Mouse (Mus musculus) heart, embryonic 16.5 days (tissue): ENCODE results near the gene Patz1. TPM values are rescaled to one million over a fixed set of nuclear protein-coding genes. Genes with fewer than 3 reads are reported as not detected.

Experiments used
- ATAC-seq: fragments of 200-750 bp; cut with Nextera tagmentation; replicated peaks from 2 replicates; pipeline ENCODE4 v1.8.0; 2017; ENCODE audit warnings: moderate number of reproducible peaks; ENCODE audit not compliant: insufficient read depth, low FRiP score; ENCODE audit errors: extremely low read depth
- H3K27ac ChIP-seq: fragments of 300-500 bp; sonication (generic); 2 replicates; pipeline ENCODE4 v1.5.1; 2014; ENCODE audit warnings: mild to moderate bottlenecking, low read length, control low read depth, moderate library complexity
- H3K27me3 ChIP-seq: fragments of 300-500 bp; sonication (generic); 2 replicates; pipeline ENCODE4 v1.6.1; 2014; ENCODE audit warnings: low read length, mixed read lengths; ENCODE audit not compliant: control insufficient read depth, insufficient read depth
- H3K36me3 ChIP-seq: fragments of 300-500 bp; sonication (generic); 2 replicates; pipeline ENCODE4 v1.6.1; 2014; ENCODE audit not compliant: control insufficient read depth, insufficient read depth
- H3K4me1 ChIP-seq: fragments of 300-500 bp; sonication (generic); 2 replicates; pipeline ENCODE4 v1.6.1; 2014; ENCODE audit warnings: low read length, mixed read lengths; ENCODE audit not compliant: control insufficient read depth, insufficient read depth
- H3K4me2 ChIP-seq: fragments of 300-500 bp; sonication (generic); 2 replicates; pipeline ENCODE4 v1.6.1; 2014; ENCODE audit warnings: low read depth, mild to moderate bottlenecking, control low read depth, low read length
- H3K4me3 ChIP-seq: fragments of 300-500 bp; sonication (generic); 2 replicates; pipeline ENCODE4 v1.5.1; 2014; ENCODE audit warnings: mild to moderate bottlenecking, control low read depth, low read length
- H3K9ac ChIP-seq: fragments of 300-500 bp; sonication (generic); 2 replicates; pipeline ENCODE4 v1.6.1; 2014; ENCODE audit warnings: low read length, control low read depth
- H3K9me3 ChIP-seq: fragments of 300-500 bp; sonication (generic); replicated peaks from 2 replicates; pipeline ENCODE4 v1.6.1; 2016; ENCODE audit warnings: low read length; ENCODE audit not compliant: control insufficient read depth
- whole genome bisulfite sequencing: fragments of 180-500 bp; shearing (Covaris S2); extraction: QIAGEN DNeasy Blood & Tissue Kit; methylation state at CpG from one replicate; pipeline ENCODE4 v1.1.7; 2014; 5-methylcytosine and 5-hydroxymethylcytosine counted together
- polyA plus RNA-seq: library from polyadenylated mRNA; unstranded; fragments of >200 nt; fragmentation: Nextera tagmentation; extraction: Ambion mirVana; gene quantifications from 2 replicates; pipeline ENCODE4 v1.2.1, GENCODE M21; 2015

The Patz1 gene
- polyA plus RNA-seq, 1 experiment from 2014 or later = 25.7 TPM

GRCm38 (mm10) chr11:3310789-3311585, 22.3 kb downstream of the Patz1 start:
- Histone ChIP-seq H3K9me3 (no peaks in the 10 kb centered on the region), H3K9ac (no peak overlapping the region), H3K36me3 (peaks cover 36% of the 10 kb centered on the region), H3K27ac (peak overlapping the region; percentile 2), H3K4me1 (peaks cover 3% of the 10 kb centered on the region), H3K27me3 (no peaks in the 10 kb centered on the region), H3K4me3 (no peak overlapping the region), H3K4me2 (no peak overlapping the region)
- 70% methylated on average over 10 of the region's 10 CpGs for WGBS
- peak; percentile 7; the same call in 1 of the 2 replicates for ATAC-seq

- H3K9ac ChIP-seq = no peak overlapping the region
- H3K4me2 ChIP-seq = no peak overlapping the region
- peaks cover 3% of the 10 kb centered on the region for H3K4me1 ChIP-seq
- H3K36me3 ChIP-seq = peaks cover 33% of the 10 kb centered on the region
- no peaks in the 10 kb centered on the region for H3K27me3 ChIP-seq
- WGBS = 72% methylated on average over 10 of the region's 10 CpGs
- no peak for ATAC-seq
- H3K9me3 ChIP-seq = no peaks in the 10 kb centered on the region
- H3K27ac ChIP-seq = no peak overlapping the region
- no peak overlapping the region for H3K4me3 ChIP-seq
Measured at GRCm38 (mm10) chr11:3311586-3312347, 23.1 kb downstream of the Patz1 start.

DNA sequence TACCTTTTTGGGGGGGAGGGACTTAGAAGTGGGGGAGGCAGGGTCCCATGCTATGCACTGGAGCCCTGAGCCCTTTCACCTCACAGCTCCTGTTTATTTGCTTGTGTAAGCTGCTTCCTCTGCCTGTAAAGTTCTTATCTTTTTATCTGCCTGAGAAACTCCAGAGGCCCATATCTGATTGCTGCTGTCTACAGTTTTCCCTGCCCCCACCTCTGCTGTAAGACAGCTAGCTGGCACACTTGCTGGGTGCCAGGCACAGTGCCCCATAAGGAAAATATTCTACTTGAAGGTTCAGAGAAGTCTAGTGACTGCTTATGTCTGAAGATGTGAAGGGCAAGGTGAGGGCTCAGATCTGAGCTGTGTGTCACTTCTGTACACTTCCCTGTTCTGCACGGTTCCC, 24.6 kb downstream of the Patz1 start:
- H3K4me2 ChIP-seq = no peak overlapping the region
- H3K36me3 ChIP-seq = peaks cover 21% of the 10 kb centered on the region
- no peak for ATAC-seq
- peak overlapping the region; percentile 12; the same call in 1 of the 2 replicates for H3K27ac ChIP-seq
- no peak overlapping the region for H3K9ac ChIP-seq
- no peak overlapping the region for H3K4me3 ChIP-seq
- H3K27me3 ChIP-seq = no peaks in the 10 kb centered on the region
- peaks cover 5% of the 10 kb centered on the region; the same call in 1 of the 2 replicates for H3K9me3 ChIP-seq
- H3K4me1 ChIP-seq = peaks cover 3% of the 10 kb centered on the region
- 64% methylated on average over 1 of the region's 1 CpGs for WGBS

DNA sequence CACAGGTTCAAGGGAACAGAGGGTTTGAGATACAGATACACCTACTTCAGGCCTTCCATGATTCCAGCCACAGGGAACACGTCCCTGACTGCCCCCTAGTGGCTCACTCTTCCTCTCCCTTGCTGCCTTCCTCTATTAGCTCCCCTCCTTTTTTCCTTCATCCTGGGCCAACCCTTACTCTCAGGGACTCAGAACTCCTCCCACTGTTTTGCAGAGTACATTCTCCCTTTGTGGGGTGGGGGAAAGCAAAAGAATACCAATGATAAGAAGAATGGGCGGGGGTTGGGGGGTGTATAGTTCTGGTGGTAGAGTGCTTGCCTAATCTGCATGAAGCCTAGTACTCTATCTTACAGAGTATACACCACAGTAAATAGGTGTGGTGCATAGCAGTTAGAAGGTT, 25.5 kb downstream of the Patz1 start:
- 26% methylated on average over 2 of the region's 2 CpGs for WGBS
- no peak overlapping the region for H3K27ac ChIP-seq
- no peak overlapping the region for H3K4me3 ChIP-seq
- no peak overlapping the region for H3K9ac ChIP-seq
- H3K4me1 ChIP-seq = peaks cover 3% of the 10 kb centered on the region
- no peak for ATAC-seq
- no peak overlapping the region for H3K4me2 ChIP-seq
- peaks cover 12% of the 10 kb centered on the region for H3K36me3 ChIP-seq
- peaks cover 5% of the 10 kb centered on the region; the same call in 1 of the 2 replicates for H3K9me3 ChIP-seq
- H3K27me3 ChIP-seq = no peaks in the 10 kb centered on the region

- Histone ChIP-seq H3K27me3 (no peaks in the 10 kb centered on the region), H3K36me3 (0 out of 2 replicates have a peak, but pooled peaks cover 3% of the 10 kb centered on the region), H3K4me3 (no peak overlapping the region), H3K4me1 (no peaks in the 10 kb centered on the region), H3K4me2 (no peak overlapping the region), H3K9me3 (peaks cover 5% of the 10 kb centered on the region; the same call in 1 of the 2 replicates), H3K27ac (no peak overlapping the region), H3K9ac (no peak overlapping the region)
- WGBS = 88% methylated on average over 3 of the region's 3 CpGs
- ATAC-seq = no peak
Measured at GRCm38 (mm10) chr11:3318286-3318685, 29.6 kb downstream of the Patz1 start.

DNA sequence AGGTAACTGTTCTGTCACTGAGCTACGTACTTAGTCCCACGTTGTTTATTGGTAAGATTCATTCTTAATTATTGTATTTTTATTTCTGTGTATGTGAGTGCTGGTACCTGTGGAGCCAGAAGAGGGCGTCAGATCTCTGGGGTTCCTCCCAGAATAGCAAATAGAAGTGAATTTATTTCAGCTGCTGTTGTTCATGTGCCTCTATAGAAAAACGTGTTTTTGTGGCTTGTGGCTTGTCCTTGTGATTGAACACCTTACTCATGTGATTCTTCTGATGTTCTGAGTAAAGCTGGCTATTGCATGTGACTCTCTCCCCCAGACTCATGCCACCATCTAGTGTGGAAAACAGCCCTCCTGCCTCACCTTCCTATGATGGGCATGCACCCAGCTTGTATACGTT, 39.6 kb downstream of the Patz1 start:
- Histone ChIP-seq H3K9ac (no peak overlapping the region), H3K27ac (no peak overlapping the region), H3K9me3 (no peaks in the 10 kb centered on the region), H3K36me3 (peaks cover under 1% of the 10 kb centered on the region; the same call in 1 of the 2 replicates), H3K4me3 (no peak overlapping the region), H3K4me2 (no peak overlapping the region), H3K27me3 (no peaks in the 10 kb centered on the region), H3K4me1 (peaks cover 19% of the 10 kb centered on the region)
- WGBS = 75% methylated on average over 5 of the region's 5 CpGs
- no peak for ATAC-seq

DNA sequence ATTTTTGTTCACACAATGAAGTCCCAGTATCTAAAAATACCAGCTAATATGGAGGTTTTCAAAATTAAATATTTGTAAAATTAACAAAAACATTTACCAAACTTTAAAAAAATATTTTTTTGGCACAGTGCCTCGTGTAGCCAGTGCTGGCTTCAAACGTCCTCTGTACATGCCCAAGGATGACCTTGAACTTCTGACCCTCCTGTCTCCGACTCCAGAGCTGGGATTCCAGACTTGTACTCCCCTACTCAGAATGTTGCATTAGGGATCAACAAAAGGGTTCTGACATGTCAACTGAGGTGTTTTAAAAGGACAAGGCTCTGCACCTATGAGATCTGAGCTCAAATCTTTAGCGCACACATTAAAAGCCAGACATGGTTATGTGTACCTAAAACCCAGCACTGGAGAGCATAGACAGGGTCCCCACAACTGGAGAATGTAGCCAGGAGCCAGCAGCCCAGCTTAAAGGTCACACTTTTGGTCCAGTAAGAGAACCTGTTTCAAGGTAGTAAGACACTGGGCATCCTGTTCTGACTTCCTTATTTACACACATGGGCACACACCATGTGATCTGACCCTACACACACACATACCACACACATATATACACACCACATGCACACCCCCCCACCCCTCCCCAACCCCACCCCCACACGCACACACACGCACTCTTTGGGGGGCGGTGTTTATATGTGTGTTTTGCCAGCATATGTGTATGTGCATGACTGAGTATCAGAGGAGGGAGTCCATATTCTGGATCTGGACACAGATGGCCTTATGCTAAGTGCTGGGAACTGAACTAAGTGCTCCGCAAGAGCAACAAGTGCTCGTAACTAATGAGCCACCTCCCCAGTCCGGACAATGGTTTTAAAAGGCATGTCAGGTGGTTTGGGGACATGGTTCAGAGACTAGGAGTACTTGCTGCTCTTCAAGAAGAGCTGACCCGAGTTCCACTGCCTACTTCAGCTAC, 40.4 kb downstream of the Patz1 start:
- peak overlapping the region; percentile 91 for H3K27ac ChIP-seq
- peaks cover 19% of the 10 kb centered on the region for H3K4me1 ChIP-seq
- H3K36me3 ChIP-seq = peaks cover 8% of the 10 kb centered on the region; the same call in 1 of the 2 replicates
- no peak overlapping the region for H3K4me3 ChIP-seq
- 63% methylated on average over 11 of the region's 11 CpGs for WGBS
- H3K27me3 ChIP-seq = no peaks in the 10 kb centered on the region
- no peak for ATAC-seq
- H3K4me2 ChIP-seq = peak overlapping the region; percentile 81
- no peak overlapping the region for H3K9ac ChIP-seq
- no peaks in the 10 kb centered on the region for H3K9me3 ChIP-seq

DNA sequence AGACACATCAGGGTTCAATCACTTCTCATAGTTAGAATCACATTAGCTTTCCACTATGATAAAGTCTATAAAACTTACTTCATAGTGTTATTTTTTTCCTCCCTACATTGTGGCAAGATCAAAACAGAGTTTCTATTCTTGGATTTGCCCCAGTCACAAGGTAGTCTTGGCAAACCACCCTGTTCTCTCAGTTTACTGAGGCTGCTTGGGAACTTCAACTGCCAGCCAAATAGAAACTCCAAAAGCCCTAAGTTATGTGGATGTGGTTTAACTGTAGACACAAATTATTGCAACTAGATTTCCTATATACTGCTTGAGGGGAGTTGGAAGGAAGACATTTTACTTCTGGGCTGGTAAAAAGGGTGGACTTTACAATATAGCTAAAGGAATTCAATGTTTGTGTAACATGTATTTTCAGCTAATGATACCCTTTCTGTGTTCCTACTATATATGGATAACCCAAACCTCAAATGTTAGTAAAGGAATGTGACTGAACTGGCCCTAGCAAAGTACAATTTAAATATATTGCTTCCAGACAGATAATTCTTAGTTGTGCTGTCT, 41.3 kb downstream of the Patz1 start, which contains the start of gene Pik3ip1:
TSS of gene Pik3ip1 (plus strand) at position 511 of the 561 bp plus-strand sequence.
- ATAC-seq = no peak
- H3K36me3 ChIP-seq = peaks cover 10% of the 10 kb centered on the region; the same call in 1 of the 2 replicates
- peak within 1 kb of the TSS; percentile 80 for H3K9ac ChIP-seq
- H3K9me3 ChIP-seq = no peaks in the 10 kb centered on the region
- H3K27ac ChIP-seq = peak within 1 kb of the TSS; percentile 91
- peak within 1 kb of the TSS; percentile 69 for H3K4me3 ChIP-seq
- peaks cover 25% of the 10 kb centered on the region for H3K4me1 ChIP-seq
- peak within 1 kb of the TSS; percentile 81 for H3K4me2 ChIP-seq
- H3K27me3 ChIP-seq = no peaks in the 10 kb centered on the region
